Mouse (Mus musculus) lung, embryonic 14.5 days (tissue): ENCODE measurements around the gene Cysrt1. TPM values are rescaled to one million over a fixed set of nuclear protein-coding genes. Genes with fewer than 3 reads are reported as not detected.

Experiments
- ATAC-seq: fragments of 200-750 bp; cut with Nextera tagmentation; 2 replicates; pipeline ENCODE4 v1.8.0; 2017; ENCODE audit warnings: mild to moderate bottlenecking, moderate TSS enrichment, moderate library complexity; ENCODE audit not compliant: insufficient read depth
- DNase-seq: peaks from one replicate; pipeline ENCODE4 v3.0.0-alpha.2; 2015
- H3K27ac ChIP-seq: fragments of 300-500 bp; sonication (generic); 2 replicates; pipeline ENCODE4 v1.5.1; 2014; ENCODE audit warnings: low read depth, mild to moderate bottlenecking, moderate library complexity
- H3K27me3 ChIP-seq: fragments of 300-500 bp; sonication (generic); 2 replicates; pipeline ENCODE4 v1.6.1; 2014; ENCODE audit warnings: low read length, control low read depth; ENCODE audit not compliant: insufficient read depth
- H3K36me3 ChIP-seq: fragments of 300-500 bp; sonication (generic); 2 replicates; pipeline ENCODE4 v1.6.1; 2014; ENCODE audit warnings: control low read depth; ENCODE audit not compliant: insufficient read depth
- H3K4me1 ChIP-seq: fragments of 300-500 bp; sonication (generic); 2 replicates; pipeline ENCODE4 v1.6.1; 2014; ENCODE audit warnings: antibody characterized with exemption, control low read depth; ENCODE audit not compliant: insufficient read depth
- H3K4me2 ChIP-seq: fragments of 300-500 bp; sonication (generic); 2 replicates; pipeline ENCODE4 v1.6.1; 2014; ENCODE audit warnings: mild to moderate bottlenecking
- H3K4me3 ChIP-seq: fragments of 300-500 bp; sonication (generic); 2 replicates; pipeline ENCODE4 v1.5.1; 2014; ENCODE audit warnings: low read depth, low read length
- H3K9ac ChIP-seq: fragments of 300-500 bp; sonication (generic); 2 replicates; pipeline ENCODE4 v1.6.1; 2014
- H3K9me3 ChIP-seq: fragments of 300-500 bp; sonication (generic); 2 replicates; pipeline ENCODE4 v1.6.1; 2016; ENCODE audit warnings: low read depth, low read length, control low read depth
- CTCF ChIP-seq: IDR thresholded peaks from 2 replicates; pipeline ENCODE4 v1.5.1; 2016; ENCODE audit warnings: antibody characterized with exemption, low read depth
- WGBS: fragments of 180-500 bp; shearing (Covaris S2); extraction: QIAGEN DNeasy Blood & Tissue Kit; methylation state at CpG from one replicate; pipeline ENCODE4 v1.1.7; 2014; 5-methylcytosine and 5-hydroxymethylcytosine counted together
- polyA plus RNA-seq: library from polyadenylated mRNA; unstranded; fragments of >200 nt; fragmentation: Nextera tagmentation; extraction: Ambion mirVana; gene quantifications from 2 replicates; pipeline ENCODE4 v1.2.1, GENCODE M21; 2014

The Cysrt1 gene
- polyA plus RNA-seq, 1 experiment from 2014 or later, result not detected

GRCm38 (mm10) chr2:25287927-25288649 is 45.8 kb upstream of the Cysrt1 start, which contains the start of gene Tmem210:
Tmem210 (plus strand) TSS chr2:25288145.
- no peak for TF ChIP-seq CTCF
- Histone ChIP-seq H3K4me1 (0 out of 2 replicates have a peak, but pooled peaks cover 2% of the 10 kb centered on the region), H3K9ac (no peak within 1 kb of the TSS), H3K9me3 (no peaks in the 10 kb centered on the region), H3K36me3 (peaks cover 32% of the 10 kb centered on the region), H3K27ac (peak within 1 kb of the TSS; percentile 26; the same call in 1 of the 2 replicates), H3K4me2 (no peak within 1 kb of the TSS), H3K27me3 (peaks cover 53% of the 10 kb centered on the region), H3K4me3 (no peak within 1 kb of the TSS)
- DNase-seq, result no peak
- ATAC-seq, result no peak
- 72% methylated on average over 6 of the region's 6 CpGs for WGBS

- Histone ChIP-seq H3K4me3 (no peak overlapping the region), H3K4me1 (0 out of 2 replicates have a peak, but pooled peaks cover 2% of the 10 kb centered on the region), H3K4me2 (no peak overlapping the region), H3K27me3 (peaks cover 42% of the 10 kb centered on the region), H3K9ac (no peak overlapping the region), H3K9me3 (no peaks in the 10 kb centered on the region), H3K27ac (peak overlapping the region; percentile 26; the same call in 1 of the 2 replicates), H3K36me3 (peaks cover 42% of the 10 kb centered on the region)
- ATAC-seq, result peak; percentile 55; the same call in 1 of the 2 replicates
- DNase-seq, result peak; percentile 41
- 48% methylated on average over 7 of the region's 7 CpGs for WGBS
- no peak for TF ChIP-seq CTCF
These were observed 44.8 kb upstream of the Cysrt1 start for GRCm38 (mm10) chr2:25286837-25287636.

GRCm38 (mm10) chr2:25286314-25286713 is 44.1 kb upstream of the Cysrt1 start:
- H3K27ac ChIP-seq, result peak overlapping the region; percentile 26; the same call in 1 of the 2 replicates

GRCm38 (mm10) chr2:25285551-25285950 is 43.3 kb upstream of the Cysrt1 start:
- H3K27me3 ChIP-seq, result peaks cover 27% of the 10 kb centered on the region
- H3K9ac ChIP-seq, result no peak overlapping the region
- 86% methylated on average over 2 of the region's 2 CpGs for WGBS
- DNase-seq (no peak), ATAC-seq (no peak)
- H3K36me3 ChIP-seq, result peaks cover 52% of the 10 kb centered on the region
- no peak overlapping the region for H3K4me2 ChIP-seq
- no peak overlapping the region; the same call in 1 of the 2 replicates for H3K27ac ChIP-seq
- no peak overlapping the region for H3K4me3 ChIP-seq
- TF ChIP-seq CTCF, result no peak
- no peaks in the 10 kb centered on the region for H3K9me3 ChIP-seq
- 0 out of 2 replicates have a peak, but pooled peaks cover 2% of the 10 kb centered on the region for H3K4me1 ChIP-seq

More at GRCm38 (mm10) chr2:25286314-25286713, 44.1 kb upstream of the Cysrt1 start:
- H3K4me1 ChIP-seq, result 0 out of 2 replicates have a peak, but pooled peaks cover 2% of the 10 kb centered on the region
- no peaks in the 10 kb centered on the region for H3K9me3 ChIP-seq
- no peak for TF ChIP-seq CTCF
- ATAC-seq (no peak; the same call in 1 of the 2 replicates), DNase-seq (no peak)
- no peak overlapping the region for H3K4me2 ChIP-seq
- 53% methylated on average over 1 of the region's 1 CpGs for WGBS
- H3K4me3 ChIP-seq, result no peak overlapping the region
- H3K36me3 ChIP-seq, result peaks cover 47% of the 10 kb centered on the region
- no peak overlapping the region for H3K9ac ChIP-seq
- peaks cover 35% of the 10 kb centered on the region for H3K27me3 ChIP-seq

GRCm38 (mm10) chr2:25278928-25279882 is 37.0 kb upstream of the Cysrt1 start:
- no peaks in the 10 kb centered on the region for H3K4me1 ChIP-seq
- ATAC-seq, result no peak
- H3K27me3 ChIP-seq, result no peaks in the 10 kb centered on the region
- no peak overlapping the region for H3K4me3 ChIP-seq
- peak; percentile 90 for DNase-seq
- H3K9me3 ChIP-seq, result no peaks in the 10 kb centered on the region
- H3K27ac ChIP-seq, result no peak overlapping the region
- H3K4me2 ChIP-seq, result no peak overlapping the region
- H3K9ac ChIP-seq, result no peak overlapping the region
- 59% methylated on average over 13 of the region's 13 CpGs for WGBS
- H3K36me3 ChIP-seq, result peaks cover 92% of the 10 kb centered on the region
- peak; percentile 84 for TF ChIP-seq CTCF

- H3K36me3 ChIP-seq, result peaks cover 74% of the 10 kb centered on the region
- DNase-seq (no peak), ATAC-seq (no peak)
- H3K4me2 ChIP-seq, result peak overlapping the region; percentile 96
- 29% methylated on average over 16 of the region's 16 CpGs for WGBS
- no peaks in the 10 kb centered on the region for H3K27me3 ChIP-seq
- H3K27ac ChIP-seq, result no peak overlapping the region
- H3K9ac ChIP-seq, result peak overlapping the region; percentile 86
- H3K9me3 ChIP-seq, result no peaks in the 10 kb centered on the region
- no peak for TF ChIP-seq CTCF
- peak overlapping the region; percentile 95 for H3K4me3 ChIP-seq
- peaks cover 15% of the 10 kb centered on the region for H3K4me1 ChIP-seq
These were observed 30.8 kb upstream of the Cysrt1 start for GRCm38 (mm10) chr2:25273010-25273409.
